Mouse (Mus musculus) kidney, adult 2 months (tissue): Measurements from ENCODE around the gene Taf8.

Source experiments
- CTCF ChIP-seq: fragments of 200-500 bp; conservative IDR thresholded peaks from 2 replicates; pipeline ENCODE4 v1.5.1; 2011; ENCODE audit warnings: low read depth, mild to moderate bottlenecking, control low read depth, low read length, moderate library complexity, mixed read lengths; ENCODE audit not compliant: insufficient read depth, insufficient read length
- POLR2A ChIP-seq: fragments of 200-500 bp; IDR thresholded peaks from one replicate; pipeline ENCODE4 v1.6.1; 2011; ENCODE audit warnings: low read depth, low read length, control low read depth

DNA sequence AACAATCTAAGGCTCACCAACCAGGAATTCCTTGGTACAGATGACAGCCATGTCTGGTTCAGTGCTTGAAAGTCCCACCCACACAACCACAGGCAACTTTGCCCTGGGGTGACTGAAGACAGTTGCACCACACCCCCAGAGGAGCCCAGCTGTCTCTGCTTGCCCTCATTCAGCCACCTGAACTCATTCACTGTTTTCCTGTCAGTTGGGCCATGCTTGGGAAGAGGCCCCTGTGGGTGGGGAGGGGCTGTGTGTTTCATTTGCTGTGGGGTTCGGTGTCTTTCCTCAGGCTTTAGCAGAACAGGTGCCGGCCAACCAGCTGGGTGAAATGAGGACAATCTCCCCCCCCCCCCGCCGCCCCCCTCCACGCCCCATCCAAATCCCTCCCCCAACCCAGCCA is 40.0 kb upstream of the Taf8 start:
- TF ChIP-seq CTCF (no peak), POLR2A (no peak)
